Mouse (Mus musculus) olfactory bulb, adult 2 months (tissue): Measurements from ENCODE around the gene Zfp768.

Experiments used
- CTCF ChIP-seq: fragments of 200-500 bp; IDR thresholded peaks from 2 replicates; pipeline ENCODE4 v1.5.1; 2012; ENCODE audit warnings: low read depth, mild to moderate bottlenecking, low read length, moderate library complexity; ENCODE audit not compliant: insufficient read depth
- POLR2A ChIP-seq: fragments of 200-500 bp; IDR thresholded peaks from 2 replicates; pipeline ENCODE4 v1.6.1; 2012; ENCODE audit warnings: mild to moderate bottlenecking, low read depth, low read length, moderate library complexity; ENCODE audit not compliant: insufficient read depth

DNA sequence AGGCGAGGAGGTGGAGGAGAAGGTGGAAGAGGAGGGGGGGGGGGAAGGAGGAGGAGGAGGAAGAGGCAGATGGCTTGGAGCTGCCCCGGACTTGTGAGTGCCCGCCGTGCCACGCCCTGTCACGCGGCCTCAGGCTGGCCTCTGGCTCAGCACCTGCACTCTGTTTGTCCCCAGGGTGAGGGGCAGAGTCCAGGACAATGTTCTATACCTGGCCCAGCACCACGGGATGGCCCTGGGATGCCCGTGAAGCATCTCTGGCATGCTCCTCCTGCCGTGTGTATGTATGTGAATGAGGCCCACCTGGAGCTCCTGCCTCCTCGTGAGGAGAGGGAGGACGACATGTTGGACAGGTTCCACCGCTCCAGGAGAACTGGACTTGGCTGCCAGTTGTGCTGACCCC lies 16.1 kb upstream of the Zfp768 start:
- no peak for TF ChIP-seq CTCF
- no peak for TF ChIP-seq POLR2A
